Mouse (Mus musculus): Measurements from ENCODE around the gene C530008M17Rik. TPM values are rescaled to one million over a fixed set of nuclear protein-coding genes. Genes with fewer than 3 reads are reported as not detected.

Gene C530008M17Rik
- total and polyA plus RNA-seq, 2 experiments from 2014 or later = 52.5 to 55.3 TPM

GRCm38 (mm10) chr5:76674022-76674653, 17.8 kb downstream of the C530008M17Rik start:
- no peak overlapping the region for H3K9ac ChIP-seq (replicated peaks; ENCODE audit: low read length)
- H3K27ac ChIP-seq = no peak overlapping the region
- no peak for TF ChIP-seq CTCF (IDR thresholded peaks at IDR 0.05; ENCODE audit: low read depth)
- no peak overlapping the region for H3K4me3 ChIP-seq (ENCODE audit: low read length)
- ATAC-seq (no peak), DNase-seq (ENCODE audit: low spot score) (no peak)
- no peak overlapping the region for H3K4me2 ChIP-seq (ENCODE audit: low read depth, low read length)
- H3K36me3 ChIP-seq (ENCODE audit: insufficient read depth, low read length) = no peaks in the 10 kb centered on the region
- no peaks in the 10 kb centered on the region for H3K9me3 ChIP-seq (ENCODE audit: low read length)
- 94% methylated on average over 5 of the region's 5 CpGs for WGBS
- H3K27me3 ChIP-seq (ENCODE audit: insufficient read depth, low read length) = no peaks in the 10 kb centered on the region
- H3K4me1 ChIP-seq (ENCODE audit: insufficient read depth, low read length) = no peaks in the 10 kb centered on the region

GRCm38 (mm10) chr5:76675369-76675768, 19.1 kb downstream of the C530008M17Rik start:
- H3K27ac ChIP-seq = no peak overlapping the region
- DNase-seq (ENCODE audit: low spot score) (no peak), ATAC-seq (no peak)
- H3K9me3 ChIP-seq (ENCODE audit: low read length) = no peaks in the 10 kb centered on the region
- 85% methylated on average over 4 of the region's 4 CpGs for WGBS
- no peaks in the 10 kb centered on the region for H3K27me3 ChIP-seq (ENCODE audit: insufficient read depth, low read length)
- H3K4me2 ChIP-seq (ENCODE audit: low read depth, low read length) = no peak overlapping the region
- no peaks in the 10 kb centered on the region for H3K4me1 ChIP-seq (ENCODE audit: insufficient read depth, low read length)
- H3K4me3 ChIP-seq (ENCODE audit: low read length) = no peak overlapping the region
- no peaks in the 10 kb centered on the region for H3K36me3 ChIP-seq (ENCODE audit: insufficient read depth, low read length)
- TF ChIP-seq CTCF (IDR thresholded peaks at IDR 0.05; ENCODE audit: low read depth) = no peak
- no peak overlapping the region for H3K9ac ChIP-seq (replicated peaks; ENCODE audit: low read length)

DNA sequence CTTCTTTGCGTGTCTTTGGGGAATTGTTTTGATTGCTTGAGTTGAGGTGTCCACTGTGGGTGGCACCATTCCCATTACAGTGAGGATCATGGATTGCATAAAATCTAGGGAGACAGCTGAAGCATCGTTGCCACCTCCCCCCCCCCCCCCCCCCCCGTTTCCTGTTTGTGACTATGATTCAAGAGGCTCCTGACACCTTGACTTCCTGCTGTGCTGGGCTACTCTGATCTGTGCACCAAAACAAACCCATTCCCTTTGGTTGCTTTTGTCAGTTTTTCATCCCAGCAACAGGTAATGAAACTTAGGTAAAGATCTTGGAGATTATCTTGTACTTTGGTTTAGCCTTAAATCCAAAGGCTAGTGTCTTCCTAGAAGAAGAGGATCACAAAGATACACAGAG, 24.6 kb downstream of the C530008M17Rik start:
- H3K27me3 ChIP-seq (ENCODE audit: insufficient read depth, low read length) = no peaks in the 10 kb centered on the region
- H3K4me2 ChIP-seq (ENCODE audit: low read depth, low read length) = no peak overlapping the region
- no peak for TF ChIP-seq CTCF (IDR thresholded peaks at IDR 0.05; ENCODE audit: low read depth)
- WGBS = 88% methylated on average over 3 of the region's 3 CpGs
- H3K27ac ChIP-seq = no peak overlapping the region
- no peaks in the 10 kb centered on the region for H3K9me3 ChIP-seq (ENCODE audit: low read length)
- no peak for ATAC-seq
- H3K4me1 ChIP-seq (ENCODE audit: insufficient read depth, low read length) = peaks cover 8% of the 10 kb centered on the region; the same call in 1 of the 2 replicates
- no peaks in the 10 kb centered on the region for H3K36me3 ChIP-seq (ENCODE audit: insufficient read depth, low read length)
- H3K4me3 ChIP-seq (ENCODE audit: low read length) = no peak overlapping the region
- DNase-seq (ENCODE audit: low spot score) = no peak
- no peak overlapping the region for H3K9ac ChIP-seq (replicated peaks; ENCODE audit: low read length)

- no peak overlapping the region for H3K9ac ChIP-seq (replicated peaks; ENCODE audit: low read length)
- 61% methylated on average over 4 of the region's 4 CpGs for WGBS
- DNase-seq (ENCODE audit: low spot score) (no peak), ATAC-seq (0 out of 2 replicates have a peak, but pooled peaks have one; percentile 63)
- H3K4me3 ChIP-seq (ENCODE audit: low read length) = no peak overlapping the region
- TF ChIP-seq CTCF (IDR thresholded peaks at IDR 0.05; ENCODE audit: low read depth) = no peak
- no peaks in the 10 kb centered on the region for H3K36me3 ChIP-seq (ENCODE audit: insufficient read depth, low read length)
- no peaks in the 10 kb centered on the region for H3K9me3 ChIP-seq (ENCODE audit: low read length)
- H3K27ac ChIP-seq = no peak overlapping the region
- no peaks in the 10 kb centered on the region for H3K27me3 ChIP-seq (ENCODE audit: insufficient read depth, low read length)
- peaks cover 8% of the 10 kb centered on the region; the same call in 1 of the 2 replicates for H3K4me1 ChIP-seq (ENCODE audit: insufficient read depth, low read length)
- no peak overlapping the region for H3K4me2 ChIP-seq (ENCODE audit: low read depth, low read length)
Observed at GRCm38 (mm10) chr5:76681895-76682656, 25.8 kb downstream of the C530008M17Rik start.

GRCm38 (mm10) chr5:76683455-76683854, 27.1 kb downstream of the C530008M17Rik start:
- WGBS = 41% methylated on average over 5 of the region's 5 CpGs
- no peak overlapping the region for H3K4me2 ChIP-seq (ENCODE audit: low read depth, low read length)
- no peak for TF ChIP-seq CTCF (IDR thresholded peaks at IDR 0.05; ENCODE audit: low read depth)
- H3K36me3 ChIP-seq (ENCODE audit: insufficient read depth, low read length) = no peaks in the 10 kb centered on the region
- DNase-seq (ENCODE audit: low spot score) (peak; percentile 54), ATAC-seq (no peak)
- H3K9ac ChIP-seq (replicated peaks; ENCODE audit: low read length) = no peak overlapping the region
- H3K27ac ChIP-seq = peak overlapping the region; percentile 23; the same call in 1 of the 2 replicates
- H3K27me3 ChIP-seq (ENCODE audit: insufficient read depth, low read length) = no peaks in the 10 kb centered on the region
- peaks cover 11% of the 10 kb centered on the region; the same call in 1 of the 2 replicates for H3K4me1 ChIP-seq (ENCODE audit: insufficient read depth, low read length)
- H3K4me3 ChIP-seq (ENCODE audit: low read length) = no peak overlapping the region
- no peaks in the 10 kb centered on the region for H3K9me3 ChIP-seq (ENCODE audit: low read length)

GRCm38 (mm10) chr5:76684658-76685605, 28.6 kb downstream of the C530008M17Rik start:
- no peak overlapping the region for H3K4me2 ChIP-seq (ENCODE audit: low read depth, low read length)
- no peak overlapping the region for H3K9ac ChIP-seq (replicated peaks; ENCODE audit: low read length)
- no peak for TF ChIP-seq CTCF (IDR thresholded peaks at IDR 0.05; ENCODE audit: low read depth)
- no peak overlapping the region for H3K4me3 ChIP-seq (ENCODE audit: low read length)
- no peaks in the 10 kb centered on the region for H3K9me3 ChIP-seq (ENCODE audit: low read length)
- H3K4me1 ChIP-seq (ENCODE audit: insufficient read depth, low read length) = peaks cover 12% of the 10 kb centered on the region; the same call in 1 of the 2 replicates
- no peak for ATAC-seq
- no peaks in the 10 kb centered on the region for H3K36me3 ChIP-seq (ENCODE audit: insufficient read depth, low read length)
- H3K27ac ChIP-seq = no peak overlapping the region
- no peaks in the 10 kb centered on the region for H3K27me3 ChIP-seq (ENCODE audit: insufficient read depth, low read length)
- WGBS = 86% methylated on average over 15 of the region's 15 CpGs
- DNase-seq (ENCODE audit: low spot score) = no peak

Data from hindbrain, postnatal 0 days (tissue).